Mouse (Mus musculus) intestine, embryonic 14.5 days (tissue): Measurements from ENCODE around the gene Baz2b. TPM values are rescaled to one million over a fixed set of nuclear protein-coding genes. Genes with fewer than 3 reads are reported as not detected.

Experiments used
- ATAC-seq: fragments of 200-750 bp; cut with Nextera tagmentation; replicated peaks from 2 replicates; pipeline ENCODE4 v1.8.0; 2017; ENCODE audit warnings: low read depth, moderate number of reproducible peaks, moderate TSS enrichment, moderate library complexity; ENCODE audit not compliant: low FRiP score, low TSS enrichment
- DNase-seq: peaks from one replicate; pipeline ENCODE4 v3.0.0-alpha.2; 2018; ENCODE audit warnings: low spot score
- H3K27ac ChIP-seq: fragments of 300-500 bp; sonication (generic); 2 replicates; pipeline ENCODE4 v1.5.1; 2014; ENCODE audit warnings: low read depth, mild to moderate bottlenecking, control low read depth
- H3K27me3 ChIP-seq: fragments of 300-500 bp; sonication (generic); replicated peaks from 2 replicates; pipeline ENCODE4 v1.6.1; 2014; ENCODE audit warnings: low read length, control low read depth; ENCODE audit not compliant: control insufficient read depth, insufficient read depth
- H3K36me3 ChIP-seq: fragments of 300-500 bp; sonication (generic); 2 replicates; pipeline ENCODE4 v1.6.1; 2014; ENCODE audit warnings: low read length, control low read depth; ENCODE audit not compliant: control insufficient read depth, insufficient read depth
- H3K4me1 ChIP-seq: fragments of 300-500 bp; sonication (generic); replicated peaks from 2 replicates; pipeline ENCODE4 v1.6.1; 2014; ENCODE audit warnings: low read length, control low read depth, mixed read lengths; ENCODE audit not compliant: control insufficient read depth, insufficient read depth
- H3K4me2 ChIP-seq: fragments of 300-500 bp; sonication (generic); 2 replicates; pipeline ENCODE4 v1.6.1; 2014; ENCODE audit warnings: low read length
- H3K4me3 ChIP-seq: fragments of 300-500 bp; sonication (generic); 2 replicates; pipeline ENCODE4 v1.5.1; 2014; ENCODE audit warnings: low read depth, low read length, control low read depth, mixed read lengths
- H3K9ac ChIP-seq: fragments of 300-500 bp; sonication (generic); 2 replicates; pipeline ENCODE4 v1.6.1; 2014; ENCODE audit warnings: mild to moderate bottlenecking, low read length
- H3K9me3 ChIP-seq: fragments of 300-500 bp; sonication (generic); 2 replicates; pipeline ENCODE4 v1.6.1; 2016; ENCODE audit warnings: low read length, control low read depth; ENCODE audit not compliant: control insufficient read depth
- WGBS: fragments of 180-500 bp; shearing (Covaris S2); extraction: QIAGEN DNeasy Blood & Tissue Kit; methylation state at CpG from one replicate; pipeline ENCODE4 v1.1.7; 2014; 5-methylcytosine and 5-hydroxymethylcytosine counted together
- polyA plus RNA-seq: library from polyadenylated mRNA; unstranded; fragments of >200 nt; fragmentation: Nextera tagmentation; extraction: Ambion mirVana; gene quantifications from 2 replicates; pipeline ENCODE4 v1.2.1, GENCODE M21; 2014

Baz2b gene
- polyA plus RNA-seq, 1 experiment from 2014 or later = 52.3 TPM

DNA sequence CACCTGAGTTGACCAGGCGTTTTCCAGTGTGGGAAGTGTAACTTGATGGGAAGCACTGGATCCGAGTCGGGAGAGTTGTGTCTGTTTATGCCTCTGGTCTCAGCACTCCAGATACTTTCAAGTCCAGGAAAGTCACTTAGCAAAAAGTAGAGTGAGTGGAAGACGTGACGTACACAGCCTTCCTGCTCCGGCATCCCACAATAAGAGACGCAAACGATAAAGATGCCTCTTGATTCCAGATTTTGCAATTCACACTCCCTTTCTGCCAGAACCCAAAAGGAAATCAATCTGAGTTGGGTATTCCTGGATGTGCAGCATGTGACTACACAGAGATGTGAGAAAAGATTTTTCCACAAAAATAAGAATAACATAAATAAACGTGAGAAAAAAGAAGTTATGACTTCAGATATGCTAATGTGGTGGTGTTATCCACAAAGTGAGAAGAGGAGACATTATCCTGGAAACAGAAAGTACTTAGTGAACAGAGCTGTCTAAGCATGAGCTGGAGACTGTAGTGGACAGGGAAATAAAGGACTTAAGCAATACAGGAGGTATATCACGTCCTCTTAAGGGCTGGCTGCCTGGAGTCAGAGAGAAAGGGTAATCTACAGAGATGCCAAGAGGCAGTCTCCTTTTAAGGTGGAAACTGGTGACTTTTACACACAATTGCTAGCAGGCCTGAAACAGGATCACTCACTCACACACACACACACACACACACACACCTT is 154.7 kb downstream of the Baz2b start:
- no peaks in the 10 kb centered on the region for H3K9me3 ChIP-seq
- H3K4me3 ChIP-seq = no peak overlapping the region
- H3K27ac ChIP-seq = no peak overlapping the region
- WGBS = 71% methylated on average over 10 of the region's 10 CpGs
- H3K36me3 ChIP-seq = no peaks in the 10 kb centered on the region
- H3K27me3 ChIP-seq = no peaks in the 10 kb centered on the region
- no peak overlapping the region for H3K9ac ChIP-seq
- DNase-seq = no peak
- peaks cover 7% of the 10 kb centered on the region for H3K4me1 ChIP-seq
- no peak overlapping the region for H3K4me2 ChIP-seq
- no peak for ATAC-seq

DNA sequence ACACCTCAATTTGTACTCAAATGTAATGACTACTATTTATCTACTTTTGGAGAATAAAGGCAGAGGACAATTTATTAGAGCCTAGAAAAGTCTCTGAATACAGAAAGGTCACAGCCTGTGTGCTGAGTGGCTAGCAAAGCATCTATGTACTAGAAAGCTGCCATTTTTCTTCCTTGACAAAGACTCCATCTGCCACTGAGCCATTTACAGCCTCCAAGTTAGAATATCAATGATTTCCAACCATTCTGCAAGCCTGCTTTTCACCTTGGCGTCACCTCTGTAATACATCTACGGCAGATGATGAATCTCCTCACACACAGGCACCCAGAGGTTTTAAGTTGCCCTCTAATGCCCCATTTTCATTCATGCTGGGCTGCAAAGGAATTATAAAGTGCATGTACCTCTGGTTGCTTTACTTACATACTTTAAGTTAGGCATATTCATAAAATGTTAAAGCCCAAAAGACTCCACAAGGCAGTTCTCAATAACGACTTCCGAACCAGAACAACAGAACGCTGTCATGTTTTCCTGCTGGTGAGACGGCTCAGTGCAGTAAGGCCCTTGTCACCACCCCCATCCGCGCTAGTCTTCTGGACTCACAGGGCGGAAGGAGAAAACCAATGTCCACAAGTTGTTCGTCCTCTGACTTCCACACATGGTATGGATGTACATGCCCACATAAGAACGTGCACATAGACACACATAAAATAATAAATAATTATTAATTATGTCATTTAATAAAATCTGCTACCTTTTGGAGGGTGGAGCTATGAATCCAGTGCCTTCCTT is 156.2 kb downstream of the Baz2b start:
- H3K4me2 ChIP-seq = no peak overlapping the region
- no peaks in the 10 kb centered on the region for H3K36me3 ChIP-seq
- H3K27ac ChIP-seq = no peak overlapping the region
- no peaks in the 10 kb centered on the region for H3K9me3 ChIP-seq
- ATAC-seq (no peak), DNase-seq (no peak)
- no peak overlapping the region for H3K4me3 ChIP-seq
- H3K9ac ChIP-seq = no peak overlapping the region
- H3K4me1 ChIP-seq = peaks cover 7% of the 10 kb centered on the region
- WGBS = 79% methylated on average over 11 of the region's 11 CpGs
- H3K27me3 ChIP-seq = no peaks in the 10 kb centered on the region

- no peak for ATAC-seq
Measured at GRCm38 (mm10) chr2:60050667-60051460, 158.8 kb downstream of the Baz2b start.

DNA sequence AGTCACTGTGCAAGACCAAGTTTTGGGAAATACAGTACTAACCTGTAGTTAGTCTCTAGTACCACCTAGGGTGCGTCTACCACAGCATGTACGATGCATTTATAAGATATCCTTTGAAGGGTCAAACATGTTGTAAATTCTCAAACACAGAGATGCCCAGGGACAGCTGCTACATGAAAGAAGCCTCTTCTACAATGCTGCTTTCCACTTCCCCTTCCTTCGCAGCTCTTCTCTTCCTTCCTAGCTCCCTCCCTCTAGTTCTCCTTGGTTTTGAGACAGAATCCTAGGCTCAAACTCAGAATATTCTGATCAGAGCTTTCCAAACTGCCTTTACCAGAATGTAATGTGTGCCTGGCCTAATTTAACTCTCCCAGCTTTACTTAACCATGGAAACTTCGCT is 159.8 kb downstream of the Baz2b start:
- no peak overlapping the region for H3K4me2 ChIP-seq
- no peak for DNase-seq
- WGBS = 85% methylated on average over 4 of the region's 4 CpGs

More at GRCm38 (mm10) chr2:60050667-60051460, 158.8 kb downstream of the Baz2b start:
- H3K9me3 ChIP-seq = no peaks in the 10 kb centered on the region
- H3K4me1 ChIP-seq = peaks cover 4% of the 10 kb centered on the region
- H3K27me3 ChIP-seq = no peaks in the 10 kb centered on the region
- H3K36me3 ChIP-seq = no peaks in the 10 kb centered on the region
- H3K27ac ChIP-seq = no peak overlapping the region
- 84% methylated on average over 9 of the region's 9 CpGs for WGBS
- no peak for DNase-seq
- no peak overlapping the region for H3K9ac ChIP-seq
- H3K4me2 ChIP-seq = no peak overlapping the region
- no peak overlapping the region for H3K4me3 ChIP-seq

DNA sequence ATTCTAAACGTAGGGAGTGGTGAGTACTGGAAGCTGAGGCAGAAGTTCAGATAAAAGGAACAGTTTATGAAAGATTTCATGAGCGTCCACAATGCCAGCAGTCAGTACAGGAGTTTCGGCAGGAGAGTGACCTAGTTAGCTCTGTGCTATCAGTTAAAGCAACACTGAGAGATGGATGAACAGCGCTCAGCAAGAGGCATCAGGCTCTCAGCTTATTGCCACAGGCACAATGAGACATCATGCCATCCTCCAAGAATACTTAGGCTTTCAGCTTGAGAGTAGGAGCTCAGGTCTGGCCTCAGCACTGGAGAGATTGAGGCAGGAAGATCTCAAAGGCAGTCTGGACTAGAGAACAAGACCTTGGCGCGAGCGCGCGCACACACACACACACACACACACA is 160.3 kb downstream of the Baz2b start:
- ATAC-seq (no peak), DNase-seq (no peak)
- 92% methylated on average over 9 of the region's 9 CpGs for WGBS

More for the DNA sequence above, 159.8 kb downstream of the Baz2b start:
- H3K36me3 ChIP-seq = no peaks in the 10 kb centered on the region
- no peaks in the 10 kb centered on the region for H3K27me3 ChIP-seq
- no peaks in the 10 kb centered on the region for H3K9me3 ChIP-seq
- peaks cover 4% of the 10 kb centered on the region for H3K4me1 ChIP-seq
- no peak for ATAC-seq
- no peak overlapping the region for H3K4me3 ChIP-seq
- H3K27ac ChIP-seq = no peak overlapping the region
- H3K9ac ChIP-seq = no peak overlapping the region

DNA sequence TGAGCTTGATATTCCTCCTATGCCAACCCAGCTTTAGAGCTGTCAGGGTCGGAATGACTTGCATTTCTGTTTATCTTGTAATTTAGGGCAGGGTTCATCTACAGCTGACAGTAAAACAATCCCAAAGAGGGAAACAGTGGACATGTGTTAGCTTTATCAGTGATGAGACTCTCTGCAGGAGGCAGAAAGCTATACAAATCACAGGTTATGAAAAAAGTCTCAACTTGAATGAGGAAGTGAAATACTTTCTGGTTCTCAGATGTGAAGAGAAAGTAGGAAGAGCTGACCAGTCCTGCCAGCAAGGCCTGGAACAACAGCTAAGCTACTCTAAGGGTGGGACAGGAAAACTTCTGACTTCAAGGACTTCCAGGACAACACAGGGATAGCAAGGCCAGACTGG is 163.6 kb downstream of the Baz2b start:
- no peaks in the 10 kb centered on the region for H3K9me3 ChIP-seq
- H3K27me3 ChIP-seq = no peaks in the 10 kb centered on the region
- H3K9ac ChIP-seq = no peak overlapping the region
- H3K27ac ChIP-seq = no peak overlapping the region
- DNase-seq (peak; percentile 46), ATAC-seq (no peak)
- H3K4me1 ChIP-seq = no peaks in the 10 kb centered on the region; the same call in 1 of the 2 replicates
- 33% methylated on average over 1 of the region's 1 CpGs for WGBS
- H3K4me2 ChIP-seq = no peak overlapping the region
- no peaks in the 10 kb centered on the region for H3K36me3 ChIP-seq
- no peak overlapping the region for H3K4me3 ChIP-seq

More for the DNA sequence above, 160.3 kb downstream of the Baz2b start:
- Histone ChIP-seq H3K36me3 (no peaks in the 10 kb centered on the region), H3K4me3 (no peak overlapping the region), H3K27ac (no peak overlapping the region), H3K9ac (no peak overlapping the region), H3K4me2 (no peak overlapping the region), H3K9me3 (no peaks in the 10 kb centered on the region), H3K4me1 (peaks cover 3% of the 10 kb centered on the region), H3K27me3 (no peaks in the 10 kb centered on the region)

GRCm38 (mm10) chr2:60044988-60045387 is 164.7 kb downstream of the Baz2b start:
- Histone ChIP-seq H3K27me3 (no peaks in the 10 kb centered on the region), H3K4me2 (no peak overlapping the region), H3K36me3 (no peaks in the 10 kb centered on the region), H3K4me3 (no peak overlapping the region), H3K9me3 (no peaks in the 10 kb centered on the region), H3K27ac (no peak overlapping the region), H3K4me1 (no peaks in the 10 kb centered on the region; the same call in 1 of the 2 replicates), H3K9ac (no peak overlapping the region)
- ATAC-seq (no peak), DNase-seq (no peak)

DNA sequence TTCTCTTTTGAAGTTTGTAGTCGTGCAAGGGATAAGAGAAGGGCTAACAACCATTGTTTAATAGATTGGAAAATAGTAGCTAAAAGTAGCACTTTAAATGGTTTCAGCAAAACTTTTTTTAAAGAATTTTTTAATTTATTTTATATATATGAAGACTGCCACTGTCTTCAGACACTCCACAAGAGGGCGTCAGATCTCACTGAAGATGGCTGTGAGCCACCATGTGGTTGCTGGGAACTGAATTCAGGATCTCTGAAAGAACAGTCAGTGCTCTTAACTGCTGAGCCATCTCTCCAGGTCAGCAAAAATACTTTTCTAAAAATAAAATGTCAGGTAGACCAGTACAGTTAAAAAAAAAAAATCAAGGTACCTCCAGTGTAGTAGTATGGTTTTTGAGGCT is 165.1 kb downstream of the Baz2b start:
- Histone ChIP-seq H3K4me1 (no peaks in the 10 kb centered on the region; the same call in 1 of the 2 replicates), H3K36me3 (no peaks in the 10 kb centered on the region), H3K4me3 (no peak overlapping the region), H3K4me2 (no peak overlapping the region), H3K9me3 (no peaks in the 10 kb centered on the region), H3K27me3 (no peaks in the 10 kb centered on the region), H3K9ac (no peak overlapping the region), H3K27ac (no peak overlapping the region)
- ATAC-seq (no peak), DNase-seq (peak; percentile 20)
- WGBS = 68% methylated on average over 2 of the region's 2 CpGs
